Mouse (Mus musculus) kidney, embryonic 16.5 days (tissue): ENCODE measurements around the gene Gatad2a. TPM values are rescaled to one million over a fixed set of nuclear protein-coding genes. Genes with fewer than 3 reads are reported as not detected.

ENCODE experiments used
- ATAC-seq: fragments of 200-750 bp; cut with Nextera tagmentation; 2 replicates; pipeline ENCODE4 v1.8.0; 2017; ENCODE audit warnings: moderate TSS enrichment; ENCODE audit not compliant: low FRiP score, low TSS enrichment
- H3K27ac ChIP-seq: fragments of 300-500 bp; sonication (generic); 2 replicates; pipeline ENCODE4 v1.5.1; 2014; ENCODE audit warnings: low read length
- H3K27me3 ChIP-seq: fragments of 300-500 bp; sonication (generic); 2 replicates; pipeline ENCODE4 v1.6.1; 2014; ENCODE audit warnings: low read length, control low read depth, mixed read lengths; ENCODE audit not compliant: insufficient read depth
- H3K36me3 ChIP-seq: fragments of 300-500 bp; sonication (generic); 2 replicates; pipeline ENCODE4 v1.6.1; 2014; ENCODE audit warnings: low read length, control low read depth, mixed read lengths; ENCODE audit not compliant: insufficient read depth
- H3K4me1 ChIP-seq: fragments of 300-500 bp; sonication (generic); 2 replicates; pipeline ENCODE4 v1.6.1; 2014; ENCODE audit warnings: low read length, control low read depth, mixed read lengths; ENCODE audit not compliant: insufficient read depth
- H3K4me2 ChIP-seq: fragments of 300-500 bp; sonication (generic); replicated peaks from 2 replicates; pipeline ENCODE4 v1.6.1; 2014; ENCODE audit warnings: low read depth, low read length
- H3K4me3 ChIP-seq: fragments of 300-500 bp; sonication (generic); 2 replicates; pipeline ENCODE4 v1.5.1; 2014; ENCODE audit warnings: mild to moderate bottlenecking, low read length
- H3K9ac ChIP-seq: fragments of 300-500 bp; sonication (generic); replicated peaks from 2 replicates; pipeline ENCODE4 v1.6.1; 2014; ENCODE audit warnings: low read length
- H3K9me3 ChIP-seq: fragments of 300-500 bp; sonication (generic); 2 replicates; pipeline ENCODE4 v1.6.1; 2016; ENCODE audit warnings: low read length, control low read depth
- WGBS: fragments of 180-500 bp; shearing (Covaris S2); extraction: QIAGEN DNeasy Blood & Tissue Kit; methylation state at CpG from one replicate; pipeline ENCODE4 v1.1.7; 2014; 5-methylcytosine and 5-hydroxymethylcytosine counted together
- polyA plus RNA-seq: library from polyadenylated mRNA; unstranded; fragments of >200 nt; fragmentation: Nextera tagmentation; extraction: Ambion mirVana; gene quantifications from 2 replicates; pipeline ENCODE4 v1.2.1, GENCODE M21; 2015

The Gatad2a gene
- polyA plus RNA-seq, 1 experiment from 2014 or later = 40.6 TPM

- no peaks in the 10 kb centered on the region for H3K27me3 ChIP-seq
- no peaks in the 10 kb centered on the region for H3K36me3 ChIP-seq
- H3K27ac ChIP-seq = peak overlapping the region; percentile 86
- H3K4me1 ChIP-seq = peaks cover 42% of the 10 kb centered on the region
- peak overlapping the region; percentile 93 for H3K9ac ChIP-seq
- peak; percentile 49 for ATAC-seq
- H3K4me3 ChIP-seq = peak overlapping the region; percentile 99
- WGBS = under 1% methylated on average over 48 of the region's 68 CpGs
- peak overlapping the region; percentile 92 for H3K4me2 ChIP-seq
- no peaks in the 10 kb centered on the region for H3K9me3 ChIP-seq
Measured at GRCm38 (mm10) chr8:69973442-69974161, 22.6 kb downstream of the Gatad2a start.

GRCm38 (mm10) chr8:69973063-69973441 lies 23.1 kb downstream of the Gatad2a start:
- peak overlapping the region; percentile 92 for H3K4me2 ChIP-seq
- H3K36me3 ChIP-seq = no peaks in the 10 kb centered on the region
- peak overlapping the region; percentile 93 for H3K9ac ChIP-seq
- H3K4me1 ChIP-seq = peaks cover 42% of the 10 kb centered on the region
- no peaks in the 10 kb centered on the region for H3K27me3 ChIP-seq
- peak overlapping the region; percentile 99 for H3K4me3 ChIP-seq
- peak overlapping the region; percentile 86 for H3K27ac ChIP-seq
- no peaks in the 10 kb centered on the region for H3K9me3 ChIP-seq
- ATAC-seq = no peak
- 5% methylated on average over 7 of the region's 7 CpGs for WGBS

GRCm38 (mm10) chr8:69970880-69971279 lies 25.3 kb downstream of the Gatad2a start:
- H3K9ac ChIP-seq = no peak overlapping the region
- WGBS = 88% methylated on average over 2 of the region's 2 CpGs
- H3K4me1 ChIP-seq = peaks cover 42% of the 10 kb centered on the region
- no peak for ATAC-seq
- no peaks in the 10 kb centered on the region for H3K36me3 ChIP-seq
- no peak overlapping the region for H3K27ac ChIP-seq
- no peak overlapping the region for H3K4me2 ChIP-seq
- H3K9me3 ChIP-seq = no peaks in the 10 kb centered on the region
- H3K27me3 ChIP-seq = no peaks in the 10 kb centered on the region
- no peak overlapping the region for H3K4me3 ChIP-seq

GRCm38 (mm10) chr8:69967291-69967933 lies 28.8 kb downstream of the Gatad2a start:
- WGBS = 75% methylated on average over 4 of the region's 4 CpGs
- peaks cover 29% of the 10 kb centered on the region for H3K4me1 ChIP-seq
- H3K9me3 ChIP-seq = no peaks in the 10 kb centered on the region
- H3K4me3 ChIP-seq = no peak overlapping the region
- no peaks in the 10 kb centered on the region for H3K27me3 ChIP-seq
- no peak for ATAC-seq
- H3K9ac ChIP-seq = no peak overlapping the region
- H3K27ac ChIP-seq = no peak overlapping the region
- H3K36me3 ChIP-seq = no peaks in the 10 kb centered on the region
- no peak overlapping the region for H3K4me2 ChIP-seq

GRCm38 (mm10) chr8:69959241-69959640 lies 36.9 kb downstream of the Gatad2a start:
- no peak for ATAC-seq
- no peaks in the 10 kb centered on the region for H3K9me3 ChIP-seq
- H3K27ac ChIP-seq = no peak overlapping the region
- no peaks in the 10 kb centered on the region for H3K27me3 ChIP-seq
- no peak overlapping the region for H3K4me3 ChIP-seq
- no peaks in the 10 kb centered on the region for H3K36me3 ChIP-seq
- H3K9ac ChIP-seq = no peak overlapping the region
- H3K4me1 ChIP-seq = peaks cover 25% of the 10 kb centered on the region
- H3K4me2 ChIP-seq = no peak overlapping the region

- Histone ChIP-seq H3K36me3 (no peaks in the 10 kb centered on the region), H3K4me3 (no peak overlapping the region), H3K4me2 (no peak overlapping the region), H3K27ac (peak overlapping the region; percentile 55), H3K9ac (no peak overlapping the region), H3K27me3 (no peaks in the 10 kb centered on the region), H3K9me3 (no peaks in the 10 kb centered on the region), H3K4me1 (peaks cover 30% of the 10 kb centered on the region)
- no peak for ATAC-seq
Measured at GRCm38 (mm10) chr8:69957879-69958278, 38.3 kb downstream of the Gatad2a start.

- Histone ChIP-seq H3K9ac (no peak overlapping the region), H3K27me3 (no peaks in the 10 kb centered on the region), H3K4me1 (peaks cover 30% of the 10 kb centered on the region), H3K9me3 (no peaks in the 10 kb centered on the region), H3K4me2 (no peak overlapping the region), H3K27ac (peak overlapping the region; percentile 55), H3K4me3 (no peak overlapping the region), H3K36me3 (no peaks in the 10 kb centered on the region)
- 58% methylated on average over 1 of the region's 1 CpGs for WGBS
- no peak for ATAC-seq
Measured at GRCm38 (mm10) chr8:69957419-69957818, 38.8 kb downstream of the Gatad2a start.

GRCm38 (mm10) chr8:69956651-69957050 lies 39.5 kb downstream of the Gatad2a start:
- no peaks in the 10 kb centered on the region for H3K27me3 ChIP-seq
- no peak overlapping the region for H3K4me3 ChIP-seq
- H3K36me3 ChIP-seq = no peaks in the 10 kb centered on the region
- H3K4me2 ChIP-seq = no peak overlapping the region
- no peak overlapping the region for H3K9ac ChIP-seq
- WGBS = 59% methylated on average over 2 of the region's 2 CpGs
- H3K9me3 ChIP-seq = no peaks in the 10 kb centered on the region
- H3K27ac ChIP-seq = no peak overlapping the region
- peaks cover 30% of the 10 kb centered on the region for H3K4me1 ChIP-seq
- ATAC-seq = no peak

- ATAC-seq = peak; percentile 36
Measured at GRCm38 (mm10) chr8:69954642-69955041, 41.5 kb downstream of the Gatad2a start.

GRCm38 (mm10) chr8:69954213-69954612 lies 42.0 kb downstream of the Gatad2a start:
- Histone ChIP-seq H3K4me3 (no peak overlapping the region), H3K36me3 (peaks cover 7% of the 10 kb centered on the region), H3K9me3 (no peaks in the 10 kb centered on the region), H3K4me1 (peaks cover 30% of the 10 kb centered on the region), H3K4me2 (no peak overlapping the region), H3K27ac (no peak overlapping the region), H3K9ac (no peak overlapping the region), H3K27me3 (no peaks in the 10 kb centered on the region)
- 33% methylated on average over 4 of the region's 4 CpGs for WGBS
- ATAC-seq = peak; percentile 39; the same call in 1 of the 2 replicates

More at GRCm38 (mm10) chr8:69954642-69955041, 41.5 kb downstream of the Gatad2a start:
- Histone ChIP-seq H3K27ac (no peak overlapping the region), H3K4me1 (peaks cover 30% of the 10 kb centered on the region), H3K4me3 (no peak overlapping the region), H3K9me3 (no peaks in the 10 kb centered on the region), H3K9ac (no peak overlapping the region), H3K4me2 (no peak overlapping the region), H3K27me3 (no peaks in the 10 kb centered on the region), H3K36me3 (peaks cover 5% of the 10 kb centered on the region; the same call in 1 of the 2 replicates)
- 35% methylated on average over 1 of the region's 1 CpGs for WGBS
